Mouse (Mus musculus) WW6 (cell line): ENCODE results near the gene Eif2ak2.

Source experiments
- DNase-seq: peaks from one replicate; pipeline ENCODE4 v3.0.0-alpha.2; 2013; ENCODE audit warnings: low read depth, low spot score

Eif2ak2 gene

DNA sequence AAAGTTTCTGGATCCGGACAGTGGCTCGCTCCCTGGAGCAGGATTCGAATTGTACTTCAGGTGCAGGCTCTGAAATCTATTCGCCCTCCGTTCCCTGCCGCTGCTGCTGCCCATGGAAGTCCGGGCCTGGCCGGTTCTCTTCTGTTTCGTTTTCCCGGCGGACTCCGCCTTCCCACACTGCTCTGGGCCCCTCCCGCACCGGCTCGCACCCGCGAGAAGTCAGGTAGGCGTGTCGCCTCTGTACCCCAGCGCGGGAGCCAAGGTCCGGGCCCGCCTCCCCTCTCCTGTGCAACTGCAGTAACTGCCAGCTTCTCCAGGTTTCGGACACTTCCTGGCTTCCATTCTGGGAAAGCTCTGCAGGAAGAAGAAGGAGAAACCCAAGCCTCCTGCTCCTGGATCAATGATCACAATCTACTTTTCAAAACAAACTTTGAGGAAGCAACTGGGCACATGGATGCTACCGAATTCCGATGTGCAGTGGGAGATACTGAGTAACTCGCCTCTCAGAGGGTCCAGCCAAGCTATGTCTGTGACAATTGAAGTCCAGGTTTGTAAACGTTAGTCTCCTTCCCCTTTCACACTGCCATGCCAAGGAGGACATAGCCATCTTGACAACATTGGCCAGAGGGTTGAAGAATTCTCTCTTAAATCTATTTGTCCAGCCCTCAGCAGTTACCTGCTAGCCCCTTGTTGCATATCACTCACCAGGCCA lies at the start of gene Eif2ak2:
TSS of gene Eif2ak2 (minus strand) at position 173 of the 712 bp plus-strand sequence.
- peak; percentile 63 for DNase-seq

DNA sequence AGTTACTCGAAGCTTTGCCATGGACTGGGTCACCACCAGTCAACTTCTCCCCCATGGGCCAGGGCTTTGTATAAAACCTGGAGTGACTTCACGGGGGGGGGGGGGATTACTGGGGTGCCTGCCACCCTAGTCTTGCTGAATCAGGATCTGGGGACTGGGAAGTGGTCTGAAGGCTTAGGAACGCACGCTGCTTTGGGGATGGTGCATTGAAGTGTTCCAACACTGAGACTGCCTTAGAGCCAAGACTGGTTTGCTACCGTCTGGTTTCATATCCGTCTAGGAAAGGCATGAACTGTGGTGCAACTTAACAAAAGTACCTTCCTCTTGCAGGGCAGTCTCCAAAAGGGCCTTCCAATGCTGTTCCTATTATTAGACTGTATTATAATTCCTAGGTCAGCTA lies 35.3 kb upstream of the Eif2ak2 start:
- DNase-seq, result no peak

DNA sequence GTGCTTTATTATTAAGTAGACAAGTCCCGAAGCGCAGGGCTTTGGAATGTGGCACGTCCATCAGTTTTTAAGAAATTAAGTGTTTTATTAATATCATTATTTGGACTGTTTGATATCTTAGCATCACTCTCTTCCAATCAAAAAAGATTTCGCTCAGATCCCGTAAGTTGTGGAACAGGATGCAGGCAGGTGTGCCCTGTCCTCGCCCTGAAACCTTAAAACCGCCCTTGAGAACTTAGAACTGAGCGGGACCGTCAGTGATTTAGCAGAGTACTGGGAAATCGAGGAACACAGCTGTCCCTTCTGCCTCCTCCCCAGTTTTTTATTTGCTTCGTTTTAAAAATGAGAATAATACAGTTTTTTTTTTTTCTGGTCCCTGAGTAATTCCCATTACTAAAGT lies 34.5 kb upstream of the Eif2ak2 start:
- no peak for DNase-seq

DNA sequence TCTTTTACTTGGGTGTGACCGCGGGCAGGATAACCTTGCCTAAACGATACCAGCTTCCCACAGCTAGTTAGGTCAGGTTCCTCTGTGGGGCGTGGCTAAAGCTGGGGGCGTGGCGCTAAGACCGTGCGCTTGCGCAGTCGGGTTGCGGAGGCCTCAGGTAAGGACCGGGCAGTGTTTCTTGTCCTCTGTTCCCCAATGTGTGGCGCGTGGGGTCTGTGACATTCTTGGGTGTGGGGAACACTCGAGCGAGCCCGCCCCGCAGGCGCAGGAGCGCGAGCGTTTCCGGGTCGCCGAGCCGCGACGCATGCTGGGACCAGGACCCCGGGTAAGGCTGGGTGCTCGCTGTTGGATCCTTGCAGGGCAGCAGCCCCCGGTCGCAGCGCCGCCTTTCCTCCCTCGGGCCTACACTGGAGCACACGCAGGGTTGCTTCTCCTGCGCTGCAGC lies 34.0 kb upstream of the Eif2ak2 start, which contains the start of gene Cebpzos:
TSS of gene Cebpzos (plus strand) at position 132 of the 445 bp plus-strand sequence.
- DNase-seq, result peak; percentile 95

GRCm38 (mm10) chr17:78915772-78916171 lies 33.4 kb upstream of the Eif2ak2 start:
- no peak for DNase-seq

DNA sequence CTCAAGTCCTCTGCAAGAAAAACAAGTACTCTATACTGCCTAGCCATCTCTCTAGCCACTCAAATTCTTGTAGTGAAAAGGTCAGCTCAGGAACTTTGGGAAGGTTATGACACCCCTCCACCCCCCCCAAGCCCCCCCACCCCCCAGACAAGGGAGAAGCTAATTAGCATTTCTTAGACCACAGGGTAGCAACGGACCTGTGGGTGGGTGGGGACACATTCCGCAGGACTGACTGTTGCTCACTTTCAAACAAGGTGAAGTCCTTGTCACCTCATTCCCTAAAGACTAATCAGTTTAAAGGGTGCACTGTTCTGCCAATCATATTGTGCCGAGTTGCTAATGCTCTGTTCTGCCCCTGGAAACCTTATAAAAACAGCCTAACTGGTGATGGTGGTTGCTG lies 31.5 kb upstream of the Eif2ak2 start:
- no peak for DNase-seq

GRCm38 (mm10) chr17:78912861-78913281 lies 30.5 kb upstream of the Eif2ak2 start:
- peak; percentile 46 for DNase-seq

- DNase-seq, result no peak
These were observed 27.0 kb upstream of the Eif2ak2 start for GRCm38 (mm10) chr17:78909374-78909773.

- no peak for DNase-seq
These were observed 24.5 kb upstream of the Eif2ak2 start, which contains the start of gene Sult6b1 for GRCm38 (mm10) chr17:78906892-78907291. Gene Sult6b1 (minus strand): TSS chr17:78906992.

DNA sequence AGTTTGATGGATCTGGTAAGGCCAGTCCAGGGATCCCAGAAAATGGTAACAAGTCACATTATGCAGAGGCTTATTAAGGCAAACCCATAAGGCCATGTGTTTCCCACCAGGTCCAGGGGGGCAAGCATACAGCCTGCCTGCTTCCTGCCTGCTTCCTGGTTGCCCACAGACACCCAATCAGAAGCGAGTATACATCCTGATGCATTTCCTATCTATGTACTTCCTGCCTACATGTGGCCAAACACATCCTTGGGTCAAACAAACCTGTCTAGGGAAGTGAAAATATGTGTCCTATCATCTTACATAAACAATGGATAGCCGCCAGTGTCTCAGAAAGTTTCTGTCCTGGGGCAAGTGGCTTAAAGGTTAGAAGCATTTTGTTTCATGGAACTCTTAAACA lies 20.8 kb upstream of the Eif2ak2 start:
- no peak for DNase-seq

DNA sequence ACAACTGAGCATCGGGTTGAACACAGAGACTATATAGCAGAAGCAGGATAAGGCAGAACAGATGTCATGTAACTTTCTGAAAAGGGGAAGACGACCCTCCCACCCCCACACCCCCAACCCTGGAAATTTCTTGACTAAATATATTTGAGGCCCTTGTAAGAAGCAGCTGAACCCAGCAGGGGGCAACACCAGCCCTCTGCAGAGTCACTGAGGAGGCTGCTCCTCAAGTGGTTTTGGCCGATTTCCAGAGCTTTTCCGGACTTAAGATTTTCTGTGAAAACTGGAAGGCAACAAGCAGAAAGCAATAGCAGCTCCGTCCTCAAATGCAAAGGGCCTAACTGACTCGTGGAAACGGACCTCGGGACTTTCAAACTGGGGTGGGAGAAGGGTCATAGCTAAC lies 13.0 kb upstream of the Eif2ak2 start:
- DNase-seq, result peak; percentile 42

- no peak for DNase-seq
These were observed 12.6 kb upstream of the Eif2ak2 start for GRCm38 (mm10) chr17:78894991-78895390.

- DNase-seq, result no peak
These were observed 8.6 kb upstream of the Eif2ak2 start for GRCm38 (mm10) chr17:78891020-78891419.

- no peak for DNase-seq
These were observed 6.8 kb upstream of the Eif2ak2 start for GRCm38 (mm10) chr17:78889184-78889583.

- no peak for DNase-seq
These were observed 6.2 kb upstream of the Eif2ak2 start for GRCm38 (mm10) chr17:78888554-78888953.

- no peak for DNase-seq
These were observed 3.1 kb upstream of the Eif2ak2 start for GRCm38 (mm10) chr17:78885286-78886065.

DNA sequence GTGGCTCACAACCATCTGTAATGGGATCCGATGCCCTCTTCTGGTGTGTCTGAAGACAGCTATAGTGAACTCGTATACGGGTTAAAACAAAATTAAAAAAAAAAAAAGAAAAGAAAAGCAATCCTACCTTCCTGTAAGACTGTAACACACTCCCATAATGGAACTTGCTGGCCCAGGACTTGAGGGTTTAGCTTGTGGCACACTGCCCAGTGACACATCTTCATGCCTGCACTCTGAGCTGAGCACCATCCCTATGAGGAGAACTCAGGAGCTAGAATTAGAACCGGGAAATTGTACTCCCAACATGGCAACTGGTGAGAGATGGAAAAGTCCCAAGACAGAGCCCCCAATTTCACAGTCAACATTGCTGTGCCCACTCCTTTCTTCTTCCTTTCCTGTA lies 918 bp upstream of the Eif2ak2 start:
- DNase-seq, result no peak

- DNase-seq, result no peak
These were observed 482 bp downstream of the Eif2ak2 start for GRCm38 (mm10) chr17:78881878-78882304.

- DNase-seq, result no peak
These were observed 8.5 kb downstream of the Eif2ak2 start for GRCm38 (mm10) chr17:78873886-78874285.

GRCm38 (mm10) chr17:78856243-78856642 lies 26.1 kb downstream of the Eif2ak2 start:
- no peak for DNase-seq

DNA sequence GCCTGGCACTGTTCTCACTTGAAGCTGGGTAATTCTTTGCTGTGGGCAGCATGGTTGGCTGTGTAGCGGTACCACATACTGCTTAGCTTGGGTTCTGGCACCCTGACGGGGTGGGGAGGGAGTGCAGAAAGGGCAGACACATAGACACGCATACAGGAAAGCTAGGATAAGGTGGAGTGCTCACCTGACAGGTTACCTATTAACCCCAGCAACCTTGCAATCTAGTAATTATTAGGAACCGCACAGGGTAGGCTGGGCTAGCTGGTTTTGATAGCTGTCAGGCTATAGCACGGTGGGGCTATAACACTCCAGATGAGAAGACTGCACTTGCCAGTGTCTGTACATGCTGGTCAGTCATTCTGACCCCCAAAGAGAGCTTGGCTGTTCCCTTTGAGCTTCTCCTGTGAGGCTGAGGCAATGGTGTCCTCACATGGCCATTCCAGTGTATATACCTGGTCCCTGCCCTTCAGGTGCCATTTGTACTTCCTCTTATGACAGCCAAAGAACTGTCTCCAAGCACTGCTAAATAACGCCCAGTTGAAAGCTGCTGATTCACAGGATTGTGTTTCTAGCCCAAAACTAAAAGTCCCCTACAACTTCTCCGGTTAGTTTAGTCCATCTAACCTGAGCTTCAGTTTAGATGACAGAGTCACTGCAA lies 40.0 kb downstream of the Eif2ak2 start:
- no peak for DNase-seq

DNA sequence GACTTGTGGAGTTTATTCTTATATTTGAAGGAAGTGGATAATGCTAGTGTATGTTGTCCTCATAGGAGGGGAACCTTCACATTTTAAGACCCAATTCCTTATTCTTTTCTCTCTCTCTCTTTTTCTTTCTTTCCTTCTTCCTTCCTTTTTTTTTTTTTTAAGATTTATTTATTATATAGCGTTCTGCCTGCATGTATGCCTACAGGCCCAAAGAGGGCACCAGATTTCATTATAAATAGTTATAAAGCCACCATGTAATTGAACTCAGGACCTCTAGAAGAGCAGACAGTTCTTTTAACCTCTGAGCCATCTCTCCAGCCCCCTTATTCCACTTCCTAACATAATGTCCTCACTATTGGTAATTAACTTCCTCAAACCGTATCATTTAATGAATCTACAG lies 46.3 kb downstream of the Eif2ak2 start:
- no peak for DNase-seq
